Mouse (Mus musculus) urinary bladder, postnatal 4 days (tissue): ENCODE results near the gene Pex6.
A peak's percentile ranks its signal among the peaks of the same experiment; 100 is the strongest.

Source experiments
- DNase-seq, 2 experiments: peaks; one replicate each; pipeline ENCODE4 v3.0.0; 2021 to 2022; ENCODE audit warnings: low spot score in 2 of 2

Gene Pex6

GRCm38 (mm10) chr17:46710959-46711597 is at the start of gene Pex6:
Pex6 (plus strand) TSS chr17:46711463.
- DNase-seq: peak; percentile 90 to 95

- DNase-seq: no peak
Measured at GRCm38 (mm10) chr17:46661981-46662380, 49.3 kb upstream of the Pex6 start.

- DNase-seq: no peak
Measured at GRCm38 (mm10) chr17:46662730-46663129, 48.5 kb upstream of the Pex6 start.

- DNase-seq: no peak
Measured at GRCm38 (mm10) chr17:46667712-46668111, 43.6 kb upstream of the Pex6 start.

GRCm38 (mm10) chr17:46669911-46670310 is 41.4 kb upstream of the Pex6 start:
- no peak for DNase-seq

- peak; percentile 86 to 92 for DNase-seq
Measured at GRCm38 (mm10) chr17:46673850-46674529, 37.3 kb upstream of the Pex6 start, which contains the start of gene Rrp36. Rrp36 (minus strand) TSS chr17:46674352.

- no peak for DNase-seq
Measured at GRCm38 (mm10) chr17:46674530-46675283, 36.6 kb upstream of the Pex6 start.

- no peak for DNase-seq
Measured at GRCm38 (mm10) chr17:46678416-46678815, 32.8 kb upstream of the Pex6 start, which contains the start of gene Mea1. Mea1 (plus strand) TSS chr17:46678793.

GRCm38 (mm10) chr17:46678911-46679310 is 32.4 kb upstream of the Pex6 start:
- DNase-seq: no peak

GRCm38 (mm10) chr17:46679843-46680759 is 31.2 kb upstream of the Pex6 start:
- DNase-seq: peak in 1 of 2 experiments; percentile 34

- DNase-seq: peak; percentile 98
Measured at GRCm38 (mm10) chr17:46680760-46681373, 30.4 kb upstream of the Pex6 start, which contains the start of gene Klhdc3. Klhdc3 (minus strand) TSS chr17:46680914.

GRCm38 (mm10) chr17:46681466-46682118 is 29.7 kb upstream of the Pex6 start:
- no peak for DNase-seq

- DNase-seq: no peak
Measured at GRCm38 (mm10) chr17:46682654-46683389, 28.4 kb upstream of the Pex6 start.

GRCm38 (mm10) chr17:46685913-46686312 is 25.4 kb upstream of the Pex6 start:
- DNase-seq: no peak

GRCm38 (mm10) chr17:46690665-46691064 is 20.6 kb upstream of the Pex6 start:
- no peak for DNase-seq

- DNase-seq: no peak
Measured at GRCm38 (mm10) chr17:46691390-46691789, 19.9 kb upstream of the Pex6 start.

GRCm38 (mm10) chr17:46694517-46695063 is 16.7 kb upstream of the Pex6 start:
- no peak for DNase-seq

- DNase-seq: no peak
Measured at GRCm38 (mm10) chr17:46698515-46698914, 12.7 kb upstream of the Pex6 start.

- DNase-seq: no peak
Measured at GRCm38 (mm10) chr17:46699245-46699644, 12.0 kb upstream of the Pex6 start.
